Mouse (Mus musculus): ENCODE measurements around the gene Clmp. TPM values are rescaled to one million over a fixed set of nuclear protein-coding genes. Genes with fewer than 3 reads are reported as not detected.
"Not testable (repeated sequence)": the region's sequence is repeated elsewhere in the genome, so short reads cannot be mapped to it uniquely, and the experiment has no call there.

Gene Clmp
- polyA plus RNA-seq, 1 experiment from 2014 or later, result 55.9 TPM

GRCm38 (mm10) chr9:40764887-40765580 lies 79.3 kb downstream of the Clmp start:
- Histone ChIP-seq H3K9me3 (no peaks in the 10 kb centered on the region), H3K4me2 (no peak overlapping the region), H3K27ac (no peak overlapping the region), H3K36me3 (peaks cover 48% of the 10 kb centered on the region), H3K27me3 (no peaks in the 10 kb centered on the region), H3K4me1 (no peaks in the 10 kb centered on the region), H3K4me3 (no peak overlapping the region), H3K9ac (no peak overlapping the region)
- ATAC-seq (ENCODE audit: insufficient number of reproducible peaks, insufficient read depth, low FRiP score, low TSS enrichment, low read depth), result no peak
- 91% methylated on average over 8 of the region's 9 CpGs for WGBS

GRCm38 (mm10) chr9:40765581-40765940 lies 79.8 kb downstream of the Clmp start:
- Histone ChIP-seq H3K9me3 (no peaks in the 10 kb centered on the region), H3K4me1 (no peaks in the 10 kb centered on the region), H3K9ac (no peak overlapping the region), H3K4me3 (no peak overlapping the region), H3K27ac (no peak overlapping the region), H3K36me3 (peaks cover 50% of the 10 kb centered on the region), H3K4me2 (no peak overlapping the region), H3K27me3 (no peaks in the 10 kb centered on the region)
- ATAC-seq (ENCODE audit: insufficient number of reproducible peaks, insufficient read depth, low FRiP score, low TSS enrichment, low read depth), result no peak
- WGBS, result 76% methylated on average over 12 of the region's 12 CpGs

- Histone ChIP-seq H3K9ac (no peak overlapping the region), H3K27ac (no peak overlapping the region), H3K4me2 (no peak overlapping the region), H3K27me3 (no peaks in the 10 kb centered on the region), H3K9me3 (no peaks in the 10 kb centered on the region), H3K36me3 (peaks cover 54% of the 10 kb centered on the region), H3K4me3 (no peak overlapping the region), H3K4me1 (no peaks in the 10 kb centered on the region)
- WGBS, result 73% methylated on average over 7 of the region's 7 CpGs
- ATAC-seq (ENCODE audit: insufficient number of reproducible peaks, insufficient read depth, low FRiP score, low TSS enrichment, low read depth), result no peak
Measured at GRCm38 (mm10) chr9:40766058-40766605, 80.4 kb downstream of the Clmp start.

GRCm38 (mm10) chr9:40767946-40768345 lies 82.2 kb downstream of the Clmp start:
- H3K4me1 ChIP-seq, result no peaks in the 10 kb centered on the region
- H3K9me3 ChIP-seq, result no peaks in the 10 kb centered on the region
- H3K4me2 ChIP-seq, result no peak overlapping the region
- H3K36me3 ChIP-seq, result peaks cover 56% of the 10 kb centered on the region
- H3K9ac ChIP-seq, result no peak overlapping the region
- no peak for ATAC-seq (ENCODE audit: insufficient number of reproducible peaks, insufficient read depth, low FRiP score, low TSS enrichment, low read depth)
- 84% methylated on average over 4 of the region's 4 CpGs for WGBS
- H3K27me3 ChIP-seq, result no peaks in the 10 kb centered on the region
- H3K4me3 ChIP-seq, result no peak overlapping the region
- H3K27ac ChIP-seq, result no peak overlapping the region

GRCm38 (mm10) chr9:40772246-40772645 lies 86.5 kb downstream of the Clmp start:
- Histone ChIP-seq H3K27ac (no peak overlapping the region), H3K27me3 (no peaks in the 10 kb centered on the region), H3K4me1 (no peaks in the 10 kb centered on the region), H3K4me2 (no peak overlapping the region), H3K9ac (no peak overlapping the region), H3K4me3 (no peak overlapping the region), H3K9me3 (no peaks in the 10 kb centered on the region), H3K36me3 (peaks cover 58% of the 10 kb centered on the region)
- 79% methylated on average over 13 of the region's 13 CpGs for WGBS
- no peak for ATAC-seq (ENCODE audit: insufficient number of reproducible peaks, insufficient read depth, low FRiP score, low TSS enrichment, low read depth)

- H3K4me2 ChIP-seq; H3K4me1 ChIP-seq; H3K9ac ChIP-seq; H3K27ac ChIP-seq; H3K27me3 ChIP-seq; H3K9me3 ChIP-seq; H3K4me3 ChIP-seq; ATAC-seq (ENCODE audit: insufficient number of reproducible peaks, insufficient read depth, low FRiP score, low TSS enrichment, low read depth): not testable (repeated sequence)
- WGBS, result 87% methylated on average over 6 of the region's 6 CpGs
- peaks cover 62% of the 10 kb centered on the region for H3K36me3 ChIP-seq
Measured at GRCm38 (mm10) chr9:40773142-40773541, 87.4 kb downstream of the Clmp start.

- Histone ChIP-seq H3K9me3 (no peaks in the 10 kb centered on the region), H3K4me2 (no peak overlapping the region), H3K9ac (no peak overlapping the region), H3K27me3 (no peaks in the 10 kb centered on the region), H3K36me3 (peaks cover 62% of the 10 kb centered on the region), H3K4me1 (no peaks in the 10 kb centered on the region), H3K27ac (no peak overlapping the region), H3K4me3 (no peak overlapping the region)
- 91% methylated on average over 4 of the region's 4 CpGs for WGBS
- ATAC-seq (ENCODE audit: insufficient number of reproducible peaks, insufficient read depth, low FRiP score, low TSS enrichment, low read depth), result no peak
Measured at GRCm38 (mm10) chr9:40773869-40774268, 88.1 kb downstream of the Clmp start.

GRCm38 (mm10) chr9:40776044-40776443 lies 90.3 kb downstream of the Clmp start:
- no peaks in the 10 kb centered on the region for H3K4me1 ChIP-seq
- H3K27ac ChIP-seq, result no peak overlapping the region
- no peak overlapping the region for H3K4me2 ChIP-seq
- peaks cover 67% of the 10 kb centered on the region for H3K36me3 ChIP-seq
- WGBS, result 43% methylated on average over 1 of the region's 1 CpGs
- ATAC-seq (ENCODE audit: insufficient number of reproducible peaks, insufficient read depth, low FRiP score, low TSS enrichment, low read depth), result no peak
- no peak overlapping the region for H3K9ac ChIP-seq
- no peaks in the 10 kb centered on the region for H3K9me3 ChIP-seq
- H3K4me3 ChIP-seq, result no peak overlapping the region
- H3K27me3 ChIP-seq, result no peaks in the 10 kb centered on the region

GRCm38 (mm10) chr9:40776459-40777248 lies 90.9 kb downstream of the Clmp start:
- no peak overlapping the region for H3K4me2 ChIP-seq
- H3K27me3 ChIP-seq, result no peaks in the 10 kb centered on the region
- peaks cover 70% of the 10 kb centered on the region for H3K36me3 ChIP-seq
- H3K9me3 ChIP-seq, result no peaks in the 10 kb centered on the region
- no peak overlapping the region for H3K9ac ChIP-seq
- H3K4me1 ChIP-seq, result no peaks in the 10 kb centered on the region
- H3K4me3 ChIP-seq, result no peak overlapping the region
- ATAC-seq (ENCODE audit: insufficient number of reproducible peaks, insufficient read depth, low FRiP score, low TSS enrichment, low read depth), result no peak
- WGBS, result 60% methylated on average over 11 of the region's 11 CpGs
- no peak overlapping the region for H3K27ac ChIP-seq

- WGBS, result 56% methylated on average over 3 of the region's 3 CpGs
- H3K27ac ChIP-seq, result no peak overlapping the region
- peaks cover 50% of the 10 kb centered on the region for H3K36me3 ChIP-seq
Measured at GRCm38 (mm10) chr9:40780111-40780510, 94.3 kb downstream of the Clmp start.

GRCm38 (mm10) chr9:40780892-40781725 lies 95.3 kb downstream of the Clmp start:
- Histone ChIP-seq H3K27me3 (no peaks in the 10 kb centered on the region), H3K4me3 (no peak overlapping the region), H3K36me3 (peaks cover 41% of the 10 kb centered on the region), H3K4me2 (no peak overlapping the region), H3K4me1 (peaks cover 30% of the 10 kb centered on the region), H3K9me3 (no peaks in the 10 kb centered on the region), H3K9ac (no peak overlapping the region), H3K27ac (peak overlapping the region; percentile 45; the same call in 1 of the 2 replicates)
- WGBS, result 82% methylated on average over 11 of the region's 11 CpGs
- ATAC-seq (ENCODE audit: insufficient number of reproducible peaks, insufficient read depth, low FRiP score, low TSS enrichment, low read depth), result no peak

More at GRCm38 (mm10) chr9:40780111-40780510, 94.3 kb downstream of the Clmp start:
- no peak for ATAC-seq (ENCODE audit: insufficient number of reproducible peaks, insufficient read depth, low FRiP score, low TSS enrichment, low read depth)
- Histone ChIP-seq H3K4me2 (no peak overlapping the region), H3K4me1 (peaks cover 24% of the 10 kb centered on the region), H3K4me3 (no peak overlapping the region), H3K9me3 (no peaks in the 10 kb centered on the region), H3K27me3 (no peaks in the 10 kb centered on the region), H3K9ac (no peak overlapping the region)
